Mouse (Mus musculus): ENCODE data around the gene Chmp1a.
"Not testable (repeated sequence)": the region's sequence is repeated elsewhere in the genome, so short reads cannot be mapped to it uniquely, and the experiment has no call there.

Gene Chmp1a

GRCm38 (mm10) chr8:123212321-123213117 lies at the start of gene Chmp1a, which contains the start of gene Spata33:
Gene Chmp1a (minus strand): TSS chr8:123212763.
Gene Spata33 (plus strand): TSS chr8:123212832.
- peak; percentile 78 for DNase-seq (ENCODE audit: low read depth)

- DNase-seq (ENCODE audit: low read depth) = not testable (repeated sequence)
These were observed 45.0 kb upstream of the Chmp1a start for GRCm38 (mm10) chr8:123257593-123257992.

- DNase-seq (ENCODE audit: low read depth) = no peak
These were observed 44.6 kb upstream of the Chmp1a start for GRCm38 (mm10) chr8:123257114-123257513.

GRCm38 (mm10) chr8:123255170-123255569 lies 42.6 kb upstream of the Chmp1a start:
- DNase-seq (ENCODE audit: low read depth) = peak; percentile 28

GRCm38 (mm10) chr8:123254099-123254885 lies 41.7 kb upstream of the Chmp1a start, which contains the start of the genes Zfp276 and Vps9d1:
Gene Zfp276 (plus strand): TSS chr8:123254195.
Gene Vps9d1 (minus strand): TSS chr8:123254348.
- peak; percentile 73 for DNase-seq (ENCODE audit: low read depth)

- peak; percentile 31 for DNase-seq (ENCODE audit: low read depth)
These were observed 41.0 kb upstream of the Chmp1a start for GRCm38 (mm10) chr8:123253451-123254098.

- no peak for DNase-seq (ENCODE audit: low read depth)
These were observed 40.4 kb upstream of the Chmp1a start for GRCm38 (mm10) chr8:123252925-123253324.

- no peak for DNase-seq (ENCODE audit: low read depth)
These were observed 38.4 kb upstream of the Chmp1a start for GRCm38 (mm10) chr8:123250940-123251339.

GRCm38 (mm10) chr8:123248596-123248995 lies 36.0 kb upstream of the Chmp1a start:
- DNase-seq (ENCODE audit: low read depth) = no peak

- DNase-seq (ENCODE audit: low read depth) = no peak
These were observed 35.2 kb upstream of the Chmp1a start for GRCm38 (mm10) chr8:123247748-123248147.

GRCm38 (mm10) chr8:123245543-123245942 lies 33.0 kb upstream of the Chmp1a start:
- DNase-seq (ENCODE audit: low read depth) = no peak

GRCm38 (mm10) chr8:123244382-123244781 lies 31.8 kb upstream of the Chmp1a start:
- no peak for DNase-seq (ENCODE audit: low read depth)

- DNase-seq (ENCODE audit: low read depth) = no peak
These were observed 30.5 kb upstream of the Chmp1a start for GRCm38 (mm10) chr8:123243053-123243452.

GRCm38 (mm10) chr8:123242107-123242923 lies 29.8 kb upstream of the Chmp1a start:
- no peak for DNase-seq (ENCODE audit: low read depth)

GRCm38 (mm10) chr8:123239398-123239797 lies 26.8 kb upstream of the Chmp1a start:
- DNase-seq (ENCODE audit: low read depth) = no peak

- peak; percentile 82 for DNase-seq (ENCODE audit: low read depth)
These were observed 23.2 kb upstream of the Chmp1a start, which contains the start of gene Spata2l for GRCm38 (mm10) chr8:123235520-123236497. Gene Spata2l (minus strand): TSS chr8:123236233.

GRCm38 (mm10) chr8:123234918-123235519 lies 22.5 kb upstream of the Chmp1a start:
- no peak for DNase-seq (ENCODE audit: low read depth)

GRCm38 (mm10) chr8:123233760-123234159 lies 21.2 kb upstream of the Chmp1a start:
- no peak for DNase-seq (ENCODE audit: low read depth)

- DNase-seq (ENCODE audit: low read depth) = no peak
These were observed 20.7 kb upstream of the Chmp1a start for GRCm38 (mm10) chr8:123233300-123233699.

GRCm38 (mm10) chr8:123232553-123232952 lies 20.0 kb upstream of the Chmp1a start:
- no peak for DNase-seq (ENCODE audit: low read depth)
